Mouse (Mus musculus) midbrain, embryonic 12.5 days (tissue): Measurements from ENCODE around the gene Adck1. TPM values are rescaled to one million over a fixed set of nuclear protein-coding genes. Genes with fewer than 3 reads are reported as not detected.

Experiments used
- ATAC-seq: fragments of 200-750 bp; cut with Nextera tagmentation; 2 replicates; pipeline ENCODE4 v1.8.0; 2017; ENCODE audit warnings: low read depth, moderate TSS enrichment, moderate library complexity; ENCODE audit not compliant: low FRiP score
- H3K27ac ChIP-seq: fragments of 300-500 bp; sonication (generic); replicated peaks from 2 replicates; pipeline ENCODE4 v1.5.1; 2016; ENCODE audit warnings: mild to moderate bottlenecking
- H3K27me3 ChIP-seq: fragments of 300-500 bp; sonication (generic); 2 replicates; pipeline ENCODE4 v1.6.1; 2016; ENCODE audit warnings: mild to moderate bottlenecking
- H3K36me3 ChIP-seq: fragments of 300-500 bp; sonication (generic); 2 replicates; pipeline ENCODE4 v1.6.1; 2016
- H3K4me1 ChIP-seq: fragments of 300-500 bp; sonication (generic); 2 replicates; pipeline ENCODE4 v1.6.1; 2016
- H3K4me2 ChIP-seq: fragments of 300-500 bp; sonication (generic); replicated peaks from 2 replicates; pipeline ENCODE4 v1.6.1; 2016; ENCODE audit warnings: mild to moderate bottlenecking, moderate library complexity
- H3K4me3 ChIP-seq: fragments of 300-500 bp; sonication (generic); 2 replicates; pipeline ENCODE4 v1.5.1; 2016; ENCODE audit warnings: mild to moderate bottlenecking
- H3K9ac ChIP-seq: fragments of 300-500 bp; sonication (generic); replicated peaks from 2 replicates; pipeline ENCODE4 v1.6.1; 2016; ENCODE audit warnings: mild to moderate bottlenecking, moderate library complexity
- H3K9me3 ChIP-seq: fragments of 300-500 bp; sonication (generic); 2 replicates; pipeline ENCODE4 v1.6.1; 2016; ENCODE audit warnings: mild to moderate bottlenecking
- WGBS: fragments of 180-500 bp; shearing (Covaris S2); methylation state at CpG from one replicate; pipeline ENCODE4 v1.1.7; 2016; 5-methylcytosine and 5-hydroxymethylcytosine counted together
- polyA plus RNA-seq: library from polyadenylated mRNA; unstranded; fragments of >200 nt; fragmentation: Nextera tagmentation; extraction: Ambion mirVana; gene quantifications from 2 replicates; pipeline ENCODE4 v1.2.1, GENCODE M21; 2016

Adck1 gene
- polyA plus RNA-seq, 1 experiment from 2014 or later: 19.0 TPM

DNA sequence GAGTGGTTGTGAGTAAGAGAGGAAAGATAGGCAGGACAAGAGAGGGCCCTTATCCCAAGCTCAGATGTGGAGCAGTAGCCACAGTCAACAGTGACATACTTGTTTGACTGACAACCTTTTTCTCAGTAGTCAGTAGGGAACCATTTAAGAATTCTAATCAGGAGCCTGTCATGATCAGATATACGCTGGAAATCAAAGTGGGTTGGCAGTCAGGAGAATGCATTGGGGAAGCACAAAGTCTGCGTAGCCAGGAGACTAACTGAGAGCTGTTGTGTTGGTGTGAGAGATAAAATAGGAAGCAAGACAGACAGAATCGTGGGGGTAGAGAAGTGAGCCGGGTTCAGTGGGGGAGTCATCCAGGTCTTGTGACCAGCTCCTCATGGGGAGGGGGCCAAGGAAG is 71.9 kb downstream of the Adck1 start:
- ATAC-seq: no peak
- no peak overlapping the region for H3K9ac ChIP-seq
- 89% methylated on average over 4 of the region's 4 CpGs for WGBS
- H3K4me1 ChIP-seq: peaks cover 4% of the 10 kb centered on the region; the same call in 1 of the 2 replicates
- no peaks in the 10 kb centered on the region; the same call in 1 of the 2 replicates for H3K36me3 ChIP-seq
- H3K27ac ChIP-seq: no peak overlapping the region
- H3K27me3 ChIP-seq: no peaks in the 10 kb centered on the region
- no peak overlapping the region for H3K4me3 ChIP-seq
- no peak overlapping the region for H3K4me2 ChIP-seq
- no peaks in the 10 kb centered on the region for H3K9me3 ChIP-seq

DNA sequence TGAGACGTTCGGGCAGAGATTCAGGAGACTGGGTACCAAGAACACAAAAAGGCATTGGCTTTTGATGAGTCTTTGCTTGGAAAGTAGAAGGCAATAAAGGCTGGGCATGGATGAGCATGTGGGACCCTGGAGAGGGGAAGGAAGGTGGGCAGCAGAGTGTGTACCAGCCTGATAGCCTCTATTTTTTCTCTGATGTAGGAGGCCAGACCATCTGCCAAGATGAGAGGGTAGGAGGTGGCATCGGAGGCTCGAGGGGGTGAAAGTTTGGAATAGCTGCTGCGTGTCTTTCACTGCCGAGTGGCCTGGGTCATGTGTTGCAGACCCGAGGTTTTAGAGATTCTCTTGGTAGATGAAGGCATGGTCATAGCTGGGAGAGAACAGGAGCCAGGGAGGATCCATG is 72.8 kb downstream of the Adck1 start:
- Histone ChIP-seq H3K36me3 (no peaks in the 10 kb centered on the region; the same call in 1 of the 2 replicates), H3K9me3 (no peaks in the 10 kb centered on the region), H3K9ac (no peak overlapping the region), H3K27me3 (no peaks in the 10 kb centered on the region), H3K27ac (no peak overlapping the region), H3K4me2 (no peak overlapping the region), H3K4me1 (no peaks in the 10 kb centered on the region), H3K4me3 (no peak overlapping the region)
- no peak for ATAC-seq
- 94% methylated on average over 7 of the region's 7 CpGs for WGBS

DNA sequence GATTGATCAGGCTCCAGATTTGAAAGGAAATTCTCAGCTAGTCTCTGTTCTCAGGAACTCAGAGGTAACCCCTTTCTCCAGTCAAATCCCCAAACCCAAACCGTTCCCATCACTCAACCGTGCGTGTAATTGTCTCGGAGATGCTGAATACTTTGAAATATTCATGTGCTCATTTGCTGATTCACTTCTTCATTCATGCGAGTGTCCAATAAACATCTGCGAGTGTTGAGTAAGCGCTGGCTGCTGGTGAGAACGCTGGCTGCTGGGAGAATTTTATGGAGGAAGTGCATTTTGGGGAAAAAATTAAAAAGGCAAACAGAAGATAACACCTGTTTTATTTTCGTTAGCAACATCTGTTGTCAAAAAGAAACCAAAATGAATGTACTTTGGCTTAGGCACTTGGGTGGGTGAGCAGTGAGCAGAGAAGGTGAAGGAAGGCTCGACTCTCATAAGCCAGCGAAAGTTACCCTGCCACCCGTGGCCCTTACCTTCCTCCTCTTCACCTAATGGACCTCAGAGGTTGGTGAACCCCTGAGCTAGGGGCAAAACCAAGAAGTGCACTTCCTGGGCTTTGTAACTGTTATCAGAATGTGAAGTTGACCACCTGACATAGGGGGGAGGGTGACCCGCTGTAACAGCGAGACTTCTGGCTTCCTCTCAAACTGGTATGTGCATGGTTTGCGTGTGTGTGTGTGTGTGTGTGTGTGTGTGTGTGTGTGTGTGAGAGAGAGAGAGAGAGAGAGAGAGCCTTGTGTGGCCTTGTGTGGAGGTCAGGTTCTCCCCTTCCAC is 76.8 kb downstream of the Adck1 start:
- H3K4me2 ChIP-seq: no peak overlapping the region
- no peak overlapping the region for H3K9ac ChIP-seq
- H3K9me3 ChIP-seq: no peaks in the 10 kb centered on the region
- H3K27ac ChIP-seq: no peak overlapping the region
- H3K4me1 ChIP-seq: no peaks in the 10 kb centered on the region
- H3K4me3 ChIP-seq: no peak overlapping the region
- no peaks in the 10 kb centered on the region for H3K36me3 ChIP-seq
- no peak for ATAC-seq
- H3K27me3 ChIP-seq: no peaks in the 10 kb centered on the region
- WGBS: 84% methylated on average over 15 of the region's 15 CpGs

DNA sequence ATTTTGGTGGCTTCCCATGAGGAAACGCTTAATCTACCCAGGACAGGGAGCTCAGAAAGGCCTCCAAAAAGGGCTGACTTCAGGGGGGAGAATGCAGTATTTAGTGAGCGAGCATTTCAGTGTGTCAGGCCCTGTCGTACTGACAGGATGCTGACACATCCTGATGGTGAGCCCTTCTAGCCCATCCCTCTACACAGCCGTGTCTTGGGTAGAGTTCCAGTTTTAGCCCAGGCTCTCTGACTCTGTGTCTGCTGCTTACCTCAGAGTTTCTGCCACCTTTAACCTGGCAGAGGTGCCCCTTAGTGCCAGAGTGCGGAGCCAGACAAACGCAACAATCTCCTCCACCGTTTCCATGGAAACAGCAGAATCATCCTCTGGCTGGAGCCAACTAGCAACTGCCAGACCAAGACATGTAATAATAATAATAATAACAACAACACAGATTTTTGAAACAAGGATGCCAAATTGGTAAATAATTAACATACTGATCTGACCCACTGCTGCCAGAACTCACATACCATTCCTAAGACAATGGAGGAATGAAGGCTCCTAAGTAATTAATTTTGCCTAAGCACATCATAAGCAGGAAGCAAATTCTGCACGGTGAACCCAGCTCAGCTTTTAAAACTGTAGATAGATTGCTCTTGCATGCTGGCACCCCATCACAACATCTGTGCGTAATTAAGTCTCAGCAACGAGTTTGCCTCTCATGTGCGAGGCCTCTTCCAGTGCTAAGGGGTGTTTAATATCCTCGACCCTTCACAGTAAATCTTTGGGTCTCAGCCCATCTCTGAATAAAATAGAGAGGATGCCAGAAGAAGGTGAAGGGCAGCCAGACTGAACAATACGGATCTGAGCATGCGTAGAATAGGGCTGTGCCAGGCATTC is 81.8 kb downstream of the Adck1 start:
- no peaks in the 10 kb centered on the region for H3K9me3 ChIP-seq
- H3K36me3 ChIP-seq: 0 out of 2 replicates have a peak, but pooled peaks cover 2% of the 10 kb centered on the region
- WGBS: 86% methylated on average over 14 of the region's 14 CpGs
- no peaks in the 10 kb centered on the region for H3K4me1 ChIP-seq
- no peak overlapping the region for H3K4me2 ChIP-seq
- H3K27ac ChIP-seq: no peak overlapping the region
- H3K27me3 ChIP-seq: no peaks in the 10 kb centered on the region
- H3K4me3 ChIP-seq: no peak overlapping the region
- H3K9ac ChIP-seq: no peak overlapping the region
- no peak for ATAC-seq

GRCm38 (mm10) chr12:88444040-88444439 is 83.7 kb downstream of the Adck1 start:
- H3K4me2 ChIP-seq: no peak overlapping the region
- no peaks in the 10 kb centered on the region for H3K27me3 ChIP-seq
- no peak overlapping the region for H3K27ac ChIP-seq
- H3K36me3 ChIP-seq: 0 out of 2 replicates have a peak, but pooled peaks cover 4% of the 10 kb centered on the region
- 94% methylated on average over 5 of the region's 5 CpGs for WGBS
- H3K4me1 ChIP-seq: no peaks in the 10 kb centered on the region
- no peak overlapping the region for H3K9ac ChIP-seq
- H3K4me3 ChIP-seq: no peak overlapping the region
- no peak for ATAC-seq
- no peaks in the 10 kb centered on the region for H3K9me3 ChIP-seq

DNA sequence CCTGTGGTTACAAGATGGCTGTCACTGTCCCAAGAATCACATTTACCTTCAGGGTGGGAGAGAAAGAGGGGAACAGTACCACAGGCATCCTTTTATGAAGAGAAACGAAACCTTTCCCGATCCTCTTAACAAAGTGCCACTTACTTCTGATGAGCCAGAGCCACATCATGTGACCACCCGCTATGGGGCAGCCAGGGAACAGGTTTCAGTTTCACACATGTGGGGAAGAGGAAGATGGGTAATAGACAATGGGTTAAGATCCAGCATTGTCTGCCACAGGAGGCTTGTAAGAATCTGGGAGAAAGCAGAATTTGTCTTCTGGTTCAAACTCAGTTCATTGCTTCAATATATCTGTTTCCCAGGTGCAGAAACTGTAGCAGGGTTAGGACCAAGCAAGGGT is 85.1 kb downstream of the Adck1 start:
- H3K4me3 ChIP-seq: no peak overlapping the region
- no peak overlapping the region for H3K4me2 ChIP-seq
- no peaks in the 10 kb centered on the region for H3K27me3 ChIP-seq
- WGBS: 93% methylated on average over 3 of the region's 3 CpGs
- no peak overlapping the region for H3K27ac ChIP-seq
- no peak overlapping the region for H3K9ac ChIP-seq
- H3K36me3 ChIP-seq: 0 out of 2 replicates have a peak, but pooled peaks cover 9% of the 10 kb centered on the region
- ATAC-seq: no peak
- no peaks in the 10 kb centered on the region for H3K9me3 ChIP-seq
- no peaks in the 10 kb centered on the region for H3K4me1 ChIP-seq

- no peak overlapping the region for H3K4me3 ChIP-seq
- H3K4me1 ChIP-seq: no peaks in the 10 kb centered on the region
- no peak for ATAC-seq
- H3K4me2 ChIP-seq: no peak overlapping the region
- H3K9me3 ChIP-seq: no peaks in the 10 kb centered on the region
- 73% methylated on average over 4 of the region's 4 CpGs for WGBS
- 0 out of 2 replicates have a peak, but pooled peaks cover 11% of the 10 kb centered on the region for H3K36me3 ChIP-seq
- H3K9ac ChIP-seq: no peak overlapping the region
- no peak overlapping the region for H3K27ac ChIP-seq
- H3K27me3 ChIP-seq: no peaks in the 10 kb centered on the region
These were observed 90.6 kb downstream of the Adck1 start for GRCm38 (mm10) chr12:88450658-88451563.

DNA sequence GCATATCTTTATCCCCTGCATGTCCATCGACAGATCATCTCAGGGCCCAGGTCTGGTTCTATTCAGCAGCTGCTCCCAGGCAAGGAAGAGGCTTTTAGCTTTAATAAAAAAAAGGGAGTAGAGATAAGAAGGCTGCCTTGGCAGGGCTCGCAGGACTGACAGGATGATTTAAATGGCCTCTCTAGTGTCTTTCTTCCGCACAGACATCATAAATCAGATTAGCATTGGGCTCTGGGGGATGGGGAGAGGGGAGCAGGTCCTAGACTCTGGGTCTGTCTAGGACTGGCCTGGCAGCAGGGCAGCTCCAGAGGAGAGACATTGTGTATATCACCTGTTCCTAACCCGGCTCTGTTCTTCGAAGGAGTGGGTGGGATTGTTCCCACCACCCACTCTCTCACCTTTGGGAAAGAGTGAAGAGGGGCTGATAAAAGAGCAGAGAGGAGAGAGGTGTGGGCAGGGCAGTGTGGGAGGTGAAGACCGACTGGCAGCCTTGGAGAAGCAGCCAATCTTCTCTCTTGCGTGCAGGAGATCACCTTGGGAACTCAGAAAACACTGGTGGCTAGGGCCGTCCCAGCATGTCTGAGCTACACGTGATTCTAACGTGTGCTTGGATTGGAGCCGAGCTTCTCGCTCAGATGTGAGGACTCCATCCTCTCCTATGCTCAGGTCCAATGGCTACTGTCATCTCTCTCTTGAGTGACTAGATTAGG is 94.5 kb downstream of the Adck1 start:
- H3K27ac ChIP-seq: no peak overlapping the region
- WGBS: 92% methylated on average over 12 of the region's 12 CpGs
- ATAC-seq: no peak

GRCm38 (mm10) chr12:88457021-88457420 is 96.7 kb downstream of the Adck1 start:
- ATAC-seq: no peak
- WGBS: 93% methylated on average over 1 of the region's 1 CpGs

More for the DNA sequence above, 94.5 kb downstream of the Adck1 start:
- Histone ChIP-seq H3K9me3 (no peaks in the 10 kb centered on the region), H3K9ac (no peak overlapping the region), H3K4me3 (no peak overlapping the region), H3K4me2 (no peak overlapping the region), H3K4me1 (no peaks in the 10 kb centered on the region), H3K36me3 (0 out of 2 replicates have a peak, but pooled peaks cover 6% of the 10 kb centered on the region), H3K27me3 (no peaks in the 10 kb centered on the region)

GRCm38 (mm10) chr12:88458936-88459335 is 98.6 kb downstream of the Adck1 start:
- Histone ChIP-seq H3K4me2 (no peak overlapping the region), H3K9me3 (no peaks in the 10 kb centered on the region), H3K9ac (no peak overlapping the region), H3K4me3 (no peak overlapping the region), H3K36me3 (0 out of 2 replicates have a peak, but pooled peaks cover 4% of the 10 kb centered on the region), H3K4me1 (no peaks in the 10 kb centered on the region), H3K27me3 (no peaks in the 10 kb centered on the region), H3K27ac (no peak overlapping the region)
- 94% methylated on average over 12 of the region's 12 CpGs for WGBS
- ATAC-seq: no peak

More at GRCm38 (mm10) chr12:88457021-88457420, 96.7 kb downstream of the Adck1 start:
- H3K9ac ChIP-seq: no peak overlapping the region
- H3K4me3 ChIP-seq: no peak overlapping the region
- no peak overlapping the region for H3K4me2 ChIP-seq
- no peaks in the 10 kb centered on the region for H3K27me3 ChIP-seq
- 0 out of 2 replicates have a peak, but pooled peaks cover 4% of the 10 kb centered on the region for H3K36me3 ChIP-seq
- H3K27ac ChIP-seq: no peak overlapping the region
- no peaks in the 10 kb centered on the region for H3K4me1 ChIP-seq
- no peaks in the 10 kb centered on the region for H3K9me3 ChIP-seq

GRCm38 (mm10) chr12:88459461-88459860 is 99.1 kb downstream of the Adck1 start:
- Histone ChIP-seq H3K36me3 (0 out of 2 replicates have a peak, but pooled peaks cover 4% of the 10 kb centered on the region), H3K27me3 (no peaks in the 10 kb centered on the region), H3K9ac (no peak overlapping the region), H3K9me3 (no peaks in the 10 kb centered on the region), H3K4me2 (no peak overlapping the region), H3K4me1 (no peaks in the 10 kb centered on the region), H3K4me3 (no peak overlapping the region), H3K27ac (no peak overlapping the region)
- ATAC-seq: no peak
- WGBS: 79% methylated on average over 1 of the region's 1 CpGs
